Mouse (Mus musculus): ENCODE results near the gene Ubr3.

GRCm38 (mm10) chr2:69903541-69903940, 6.5 kb downstream of the Ubr3 start:
- TF ChIP-seq TAL1 (IDR thresholded peaks at IDR 0.05; ENCODE audit: low read length) (no peak), CTCF (IDR thresholded peaks at IDR 0.05 in 2 of 3, conservative IDR thresholded peaks at IDR 0.05 in 1 of 3; ENCODE audit: control insufficient read depth in 1 of 3, insufficient read depth in 1 of 3, low read depth in 2 of 3, low read length in 3 of 3, poor library complexity in 1 of 3, severe bottlenecking in 1 of 3) (no peak)
